ENCODE assay signal across 9 mouse cellular contexts in the genomic region with DNA sequence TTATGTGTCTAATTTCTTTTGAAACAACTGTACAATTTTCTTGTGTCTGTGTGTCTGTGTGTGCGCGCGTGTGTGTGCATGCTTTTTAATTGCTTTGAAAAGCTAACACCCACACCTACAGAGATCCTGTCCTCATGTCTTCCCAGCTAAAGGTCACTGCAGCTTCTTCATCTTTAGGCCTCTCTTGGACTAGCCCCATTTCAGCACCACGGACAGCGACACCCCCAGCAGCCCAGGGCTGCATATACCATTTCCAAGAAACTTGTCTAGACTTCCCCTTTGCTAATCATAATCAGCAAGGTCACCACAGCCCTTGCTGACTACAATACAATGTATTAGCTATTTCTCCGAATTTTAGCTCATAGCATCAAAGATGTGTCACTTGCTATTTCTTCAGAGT. TPM values are rescaled to one million over a fixed set of nuclear protein-coding genes. Genes with fewer than 3 reads are reported as not detected.
DNase-seq lines count a peak whose midpoint lies in the region; ATAC-seq and TF ChIP-seq lines count a peak whose summit lies in the region.
"Had no signal": no experiment of that assay in that cellular context is flagged by ENCODE, and none has a peak within 500 bp of the region (broad histone marks: within the 10 kb centered on the region; RNA-seq: fewer than 3 reads in every experiment).

No protein-coding gene starts in this region.

- peak; percentile 92 for ATAC-seq in common myeloid progenitor, adult 5-6 weeks (replicated peaks; ENCODE audit: low read depth, poor library complexity, severe bottlenecking)
- ATAC-seq in midbrain, embryonic 11.5 days (ENCODE audit: low FRiP score) = no peak

- no peaks in the 10 kb centered on the region for H3K4me1 ChIP-seq in cerebellum, adult 2 months (ENCODE audit: control insufficient read depth, insufficient read depth, low read length)
- peaks cover 23% of the 10 kb centered on the region for H3K4me1 ChIP-seq in heart, embryonic 10.5 days
- peaks cover 2% of the 10 kb centered on the region; the same call in 1 of the 2 replicates for H3K4me1 ChIP-seq in midbrain, embryonic 11.5 days (ENCODE audit: control insufficient read depth, insufficient read depth, low read length)

- no peak for TF ChIP-seq POLR2A in cerebellum, adult 2 months (IDR thresholded peaks at IDR 0.05; ENCODE audit: borderline replicate concordance, insufficient read depth, low read length)

- TF ChIP-seq CTCF in cerebellum, adult 2 months (IDR thresholded peaks at IDR 0.05; ENCODE audit: borderline replicate concordance, insufficient read depth, low read depth, low read length) = no peak

- H3K27ac ChIP-seq in cerebellum, adult 2 months (ENCODE audit: insufficient read depth, low read length) = no peak overlapping the region
- no peak overlapping the region for H3K27ac ChIP-seq in heart, embryonic 10.5 days
- no peak overlapping the region for H3K27ac ChIP-seq in midbrain, embryonic 11.5 days (ENCODE audit: low read depth, low read length)
- H3K27ac ChIP-seq: heart, embryonic 13.5 days had no signal

- H3K27me3 ChIP-seq in cerebellum, adult 2 months (ENCODE audit: control insufficient read depth, insufficient read depth, low read length) = no peaks in the 10 kb centered on the region
- H3K27me3 ChIP-seq in heart, embryonic 10.5 days (ENCODE audit: insufficient read depth, poor library complexity, severe bottlenecking) = peaks cover 46% of the 10 kb centered on the region
- peaks cover 6% of the 10 kb centered on the region for H3K27me3 ChIP-seq in midbrain, embryonic 11.5 days (ENCODE audit: control insufficient read depth, insufficient read depth, low read length)

- no peaks in the 10 kb centered on the region for H3K36me3 ChIP-seq in heart, embryonic 10.5 days
- no peaks in the 10 kb centered on the region for H3K36me3 ChIP-seq in midbrain, embryonic 11.5 days (ENCODE audit: control insufficient read depth, insufficient read depth, low read length)
- H3K36me3 ChIP-seq: heart, embryonic 13.5 days had no signal

- H3K4me2 ChIP-seq in midbrain, embryonic 11.5 days = 0 out of 2 replicates have a peak overlapping the region, but pooled peaks have one; percentile 8

- H3K9ac ChIP-seq in midbrain, embryonic 11.5 days (ENCODE audit: low read length) = no peak overlapping the region
- H3K9ac ChIP-seq: heart, embryonic 13.5 days had no signal

- WGBS in cerebellum, adult 2 months = 61% methylated on average over 6 of the region's 6 CpGs
- WGBS in heart, embryonic 10.5 days = 25% methylated on average over 6 of the region's 6 CpGs
- WGBS in midbrain, embryonic 11.5 days = 33% methylated on average over 6 of the region's 6 CpGs

- no peaks in the 10 kb centered on the region for H3K9me3 ChIP-seq in heart, embryonic 10.5 days
- H3K9me3 ChIP-seq in midbrain, embryonic 11.5 days (ENCODE audit: control insufficient read depth, low read length) = no peaks in the 10 kb centered on the region
- H3K9me3 ChIP-seq: heart, embryonic 13.5 days had no signal

- peak; percentile 13 to 18 for DNase-seq in cerebellum, adult 2 months
- DNase-seq in cerebellum, adult 9-10 months = no peak
- DNase-seq in Muller cell, postnatal 12 days (ENCODE audit: inconsistent ontology term) = peak; percentile 46
- peak; percentile 83 for DNase-seq in heart, embryonic 10.5 days (ENCODE audit: low spot score)
- DNase-seq in kidney, postnatal 36 days = peak; percentile 32 to 83
- DNase-seq in midbrain, embryonic 11.5 days (ENCODE audit: low spot score, missing footprints) = peak; percentile 97
- DNase-seq in testis, postnatal 14 days (ENCODE audit: low spot score) = peak; percentile 64

- H3K4me3 ChIP-seq in cerebellum, adult 2 months (replicated peaks; ENCODE audit: insufficient read depth, low read depth, low read length) = peak overlapping the region; percentile 56
- H3K4me3 ChIP-seq in heart, embryonic 10.5 days = no peak overlapping the region
- no peak overlapping the region for H3K4me3 ChIP-seq in midbrain, embryonic 11.5 days (ENCODE audit: low read depth, low read length)

RNA-seq across cellular contexts. Expression of a gene that starts 1.9 kb away (rescaled TPM):
- polyA plus RNA-seq in cerebellum, adult 2 months (2012; rRNA removed) = 53.9 and 58.5 TPM in 2 replicates
- total RNA-seq in common myeloid progenitor, adult 5-6 weeks (2017) = not detected in 2 replicates
- polyA plus RNA-seq in heart, embryonic 10.5 days (2016; fragmentation: Nextera tagmentation; extraction: Ambion mirVana) = 0.11 and 0.15 TPM in 2 replicates
- polyA plus RNA-seq in midbrain, embryonic 11.5 days (2014; fragmentation: Nextera tagmentation; extraction: Ambion mirVana) = 3.9 and 4.4 TPM in 2 replicates

Comparison
In these comparisons a context has a peak if more than half of its experiments do, and no peak if none do; other contexts are left out.
1. RNA of a gene that starts 1.9 kb away (polyA plus RNA-seq): 53.9 to 58.5 TPM in cerebellum, adult 2 months; 3.9 to 4.4 TPM in midbrain, embryonic 11.5 days and 0.11 to 0.15 TPM in heart, embryonic 10.5 days; every median in the first group is over 10 times any median in the second.